Mouse (Mus musculus): ENCODE measurements around the gene Tut7. TPM values are rescaled to one million over a fixed set of nuclear protein-coding genes. Genes with fewer than 3 reads are reported as not detected.

Gene Tut7
- total and polyA plus RNA-seq, 2 experiments from 2014 or later = 27.9 to 35.5 TPM

DNA sequence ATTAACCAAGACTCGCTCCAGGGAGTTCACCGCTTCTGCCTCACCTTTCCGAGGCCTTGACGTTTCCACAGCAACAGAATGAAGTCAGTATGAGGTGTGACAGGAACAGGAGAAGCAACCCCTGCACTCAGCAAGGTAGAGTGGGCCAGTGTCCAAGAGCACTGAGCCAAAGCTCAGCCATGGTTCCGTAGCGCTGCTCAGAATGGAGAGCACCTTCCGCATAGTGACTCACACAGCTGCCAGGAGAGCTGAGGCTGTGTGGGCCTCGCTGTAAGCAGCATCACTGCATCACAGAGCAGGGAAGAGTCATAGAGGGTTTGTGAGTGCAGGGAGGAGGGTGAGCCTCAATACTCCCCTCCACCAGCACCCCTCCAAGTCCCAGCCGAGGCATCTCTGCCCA lies 76.2 kb downstream of the Tut7 start, which contains the start of gene 1700014D04Rik:
Gene 1700014D04Rik, minus strand, starts transcription at position 42 of the 400 bp plus-strand sequence.
- Histone ChIP-seq H3K9me3 (ENCODE audit: low read length) (no peaks in the 10 kb centered on the region), H3K9ac (replicated peaks; ENCODE audit: low read length) (no peak within 1 kb of the TSS), H3K4me1 (ENCODE audit: insufficient read depth, low read length) (no peaks in the 10 kb centered on the region), H3K4me3 (ENCODE audit: low read length) (no peak within 1 kb of the TSS), H3K36me3 (ENCODE audit: insufficient read depth, low read length) (no peaks in the 10 kb centered on the region), H3K27ac (no peak within 1 kb of the TSS), H3K27me3 (ENCODE audit: insufficient read depth, low read length) (no peaks in the 10 kb centered on the region), H3K4me2 (ENCODE audit: low read depth, low read length) (no peak within 1 kb of the TSS)
- 75% methylated on average over 9 of the region's 9 CpGs for WGBS
- DNase-seq (ENCODE audit: low spot score) (no peak), ATAC-seq (peak; percentile 67)
- no peak for TF ChIP-seq CTCF (IDR thresholded peaks at IDR 0.05; ENCODE audit: low read depth)

- Histone ChIP-seq H3K9me3 (ENCODE audit: low read length) (no peaks in the 10 kb centered on the region), H3K4me3 (ENCODE audit: low read length) (no peak overlapping the region), H3K4me2 (ENCODE audit: low read depth, low read length) (no peak overlapping the region), H3K9ac (replicated peaks; ENCODE audit: low read length) (no peak overlapping the region), H3K27ac (no peak overlapping the region), H3K36me3 (ENCODE audit: insufficient read depth, low read length) (no peaks in the 10 kb centered on the region), H3K27me3 (ENCODE audit: insufficient read depth, low read length) (no peaks in the 10 kb centered on the region), H3K4me1 (ENCODE audit: insufficient read depth, low read length) (no peaks in the 10 kb centered on the region)
- DNase-seq (ENCODE audit: low spot score) (no peak), ATAC-seq (no peak)
- WGBS = 85% methylated on average over 5 of the region's 6 CpGs
- TF ChIP-seq CTCF (IDR thresholded peaks at IDR 0.05; ENCODE audit: low read depth) = no peak
Measured at GRCm38 (mm10) chr13:59746164-59746563, 76.8 kb downstream of the Tut7 start.

GRCm38 (mm10) chr13:59745462-59745861 lies 77.5 kb downstream of the Tut7 start:
- no peaks in the 10 kb centered on the region for H3K9me3 ChIP-seq (ENCODE audit: low read length)
- ATAC-seq = no peak
- no peaks in the 10 kb centered on the region for H3K27me3 ChIP-seq (ENCODE audit: insufficient read depth, low read length)
- no peak overlapping the region for H3K27ac ChIP-seq
- H3K4me2 ChIP-seq (ENCODE audit: low read depth, low read length) = no peak overlapping the region
- no peak overlapping the region for H3K9ac ChIP-seq (replicated peaks; ENCODE audit: low read length)
- no peak for TF ChIP-seq CTCF (IDR thresholded peaks at IDR 0.05; ENCODE audit: low read depth)
- no peaks in the 10 kb centered on the region for H3K4me1 ChIP-seq (ENCODE audit: insufficient read depth, low read length)
- no peak for DNase-seq (ENCODE audit: low spot score)
- no peaks in the 10 kb centered on the region for H3K36me3 ChIP-seq (ENCODE audit: insufficient read depth, low read length)
- no peak overlapping the region for H3K4me3 ChIP-seq (ENCODE audit: low read length)
- 89% methylated on average over 6 of the region's 6 CpGs for WGBS

DNA sequence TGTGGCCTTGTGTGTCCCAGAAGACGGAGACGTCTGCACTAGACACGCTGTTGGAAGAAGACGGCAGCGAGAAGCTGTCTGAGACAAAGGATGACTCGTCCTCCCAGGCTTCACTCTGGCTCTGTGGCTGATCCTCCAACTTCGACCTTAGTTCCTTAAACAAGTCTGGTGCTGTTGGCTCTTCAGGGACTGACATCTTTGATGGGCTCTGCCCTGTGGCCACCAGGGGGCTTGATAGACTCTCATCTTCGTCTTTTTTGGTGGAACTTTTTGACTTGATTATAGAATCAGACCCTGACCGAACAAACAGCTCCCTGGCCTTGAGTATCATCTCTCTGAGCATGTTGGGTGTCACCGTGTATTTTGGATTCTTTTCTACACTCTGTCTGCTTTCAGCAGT lies 81.2 kb downstream of the Tut7 start:
- Histone ChIP-seq H3K27ac (no peak overlapping the region), H3K4me3 (ENCODE audit: low read length) (no peak overlapping the region), H3K36me3 (ENCODE audit: insufficient read depth, low read length) (no peaks in the 10 kb centered on the region), H3K4me1 (ENCODE audit: insufficient read depth, low read length) (no peaks in the 10 kb centered on the region), H3K9ac (replicated peaks; ENCODE audit: low read length) (no peak overlapping the region), H3K27me3 (ENCODE audit: insufficient read depth, low read length) (no peaks in the 10 kb centered on the region), H3K4me2 (ENCODE audit: low read depth, low read length) (no peak overlapping the region), H3K9me3 (ENCODE audit: low read length) (no peaks in the 10 kb centered on the region)
- peak; percentile 47 for TF ChIP-seq CTCF (IDR thresholded peaks at IDR 0.05; ENCODE audit: low read depth)
- DNase-seq (ENCODE audit: low spot score) = no peak
- 81% methylated on average over 10 of the region's 10 CpGs for WGBS
- ATAC-seq = no peak

DNA sequence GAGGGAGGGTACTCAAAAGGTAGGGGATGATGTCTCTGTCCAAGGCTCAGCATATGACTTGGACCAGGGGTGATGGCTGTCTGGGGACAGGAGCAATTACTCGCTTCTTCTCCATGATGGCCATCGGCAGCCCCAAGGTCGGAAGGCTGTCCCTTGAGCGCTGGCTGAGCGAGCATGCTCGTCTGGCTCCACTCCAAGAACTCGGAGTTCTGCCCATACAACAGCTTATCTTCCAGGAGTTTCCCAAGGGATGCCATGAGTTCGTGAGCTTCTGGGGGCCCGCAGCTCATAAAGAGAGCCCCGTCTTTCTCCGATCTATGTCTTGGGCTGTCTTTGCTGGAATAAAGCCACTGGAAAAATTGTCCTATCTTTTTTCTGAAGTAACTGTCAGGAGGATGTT lies 81.9 kb downstream of the Tut7 start:
- Histone ChIP-seq H3K4me2 (ENCODE audit: low read depth, low read length) (no peak overlapping the region), H3K36me3 (ENCODE audit: insufficient read depth, low read length) (no peaks in the 10 kb centered on the region), H3K4me1 (ENCODE audit: insufficient read depth, low read length) (no peaks in the 10 kb centered on the region), H3K9me3 (ENCODE audit: low read length) (no peaks in the 10 kb centered on the region), H3K9ac (replicated peaks; ENCODE audit: low read length) (no peak overlapping the region), H3K27ac (no peak overlapping the region), H3K27me3 (ENCODE audit: insufficient read depth, low read length) (no peaks in the 10 kb centered on the region), H3K4me3 (ENCODE audit: low read length) (no peak overlapping the region)
- WGBS = 75% methylated on average over 11 of the region's 11 CpGs
- ATAC-seq (no peak), DNase-seq (ENCODE audit: low spot score) (no peak)
- TF ChIP-seq CTCF (IDR thresholded peaks at IDR 0.05; ENCODE audit: low read depth) = no peak

DNA sequence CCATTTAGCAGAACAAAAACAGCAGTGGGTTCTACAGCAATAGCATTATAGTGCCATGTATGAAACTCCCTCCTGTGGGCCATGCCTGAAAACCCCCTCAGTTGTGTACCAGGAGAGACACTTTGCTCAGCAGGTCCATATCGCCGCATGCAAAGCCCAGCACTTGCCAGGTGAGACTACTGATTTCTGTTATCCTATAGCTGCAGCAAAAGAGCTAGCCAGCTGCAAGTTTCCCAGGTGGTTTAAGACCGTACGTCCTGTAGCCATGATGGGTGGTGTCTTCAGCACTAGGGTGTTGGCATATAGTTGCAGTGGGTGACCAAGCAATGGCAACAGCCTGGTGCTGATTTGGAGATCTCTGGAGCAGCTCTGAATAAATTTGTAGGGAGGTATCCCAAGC lies 83.5 kb downstream of the Tut7 start:
- H3K4me2 ChIP-seq (ENCODE audit: low read depth, low read length) = no peak overlapping the region
- WGBS = 95% methylated on average over 4 of the region's 4 CpGs
- H3K27me3 ChIP-seq (ENCODE audit: insufficient read depth, low read length) = no peaks in the 10 kb centered on the region
- no peak for TF ChIP-seq CTCF (IDR thresholded peaks at IDR 0.05; ENCODE audit: low read depth)
- H3K9ac ChIP-seq (replicated peaks; ENCODE audit: low read length) = no peak overlapping the region
- H3K4me3 ChIP-seq (ENCODE audit: low read length) = no peak overlapping the region
- H3K9me3 ChIP-seq (ENCODE audit: low read length) = no peaks in the 10 kb centered on the region
- no peak for DNase-seq (ENCODE audit: low spot score)
- H3K36me3 ChIP-seq (ENCODE audit: insufficient read depth, low read length) = no peaks in the 10 kb centered on the region
- H3K4me1 ChIP-seq (ENCODE audit: insufficient read depth, low read length) = no peaks in the 10 kb centered on the region
- no peak overlapping the region for H3K27ac ChIP-seq
- no peak for ATAC-seq

- Histone ChIP-seq H3K27ac (no peak overlapping the region), H3K4me2 (ENCODE audit: low read depth, low read length) (no peak overlapping the region), H3K4me1 (ENCODE audit: insufficient read depth, low read length) (no peaks in the 10 kb centered on the region), H3K36me3 (ENCODE audit: insufficient read depth, low read length) (no peaks in the 10 kb centered on the region), H3K9ac (replicated peaks; ENCODE audit: low read length) (no peak overlapping the region), H3K27me3 (ENCODE audit: insufficient read depth, low read length) (no peaks in the 10 kb centered on the region), H3K4me3 (ENCODE audit: low read length) (no peak overlapping the region), H3K9me3 (ENCODE audit: low read length) (no peaks in the 10 kb centered on the region)
- DNase-seq (ENCODE audit: low spot score) (no peak), ATAC-seq (no peak)
- no peak for TF ChIP-seq CTCF (IDR thresholded peaks at IDR 0.05; ENCODE audit: low read depth)
- 91% methylated on average over 2 of the region's 2 CpGs for WGBS
Measured at GRCm38 (mm10) chr13:59738455-59738854, 84.5 kb downstream of the Tut7 start.
